Mouse (Mus musculus): ENCODE results near the gene Mrpl53. TPM values are rescaled to one million over a fixed set of nuclear protein-coding genes. Genes with fewer than 3 reads are reported as not detected.

Mrpl53 gene
- 71.3 and 82.0 TPM in 2 replicates for polyA plus RNA-seq (2012; rRNA removed)

- Histone ChIP-seq H3K27ac (ENCODE audit: control insufficient read depth, insufficient read depth, low read depth, low read length) (peak within 1 kb of the TSS; percentile 89), H3K4me3 (ENCODE audit: control insufficient read depth, low read depth, low read length) (peak within 1 kb of the TSS; percentile 97), H3K36me3 (ENCODE audit: control insufficient read depth, insufficient read depth, low read length) (no peaks in the 10 kb centered on the region), H3K4me1 (ENCODE audit: control insufficient read depth, insufficient read depth, low read length) (peaks cover 9% of the 10 kb centered on the region), H3K27me3 (ENCODE audit: control insufficient read depth, insufficient read depth, low read length) (no peaks in the 10 kb centered on the region)
- TF ChIP-seq CTCF (IDR thresholded peaks at IDR 0.05; ENCODE audit: control insufficient read depth, insufficient read depth, insufficient replicate concordance, low read depth, low read length) (peak; percentile 7; the same call in 1 of the 2 replicates), POLR2A (IDR thresholded peaks at IDR 0.05; ENCODE audit: control insufficient read depth, low read depth, low read length) (peak; percentile 45)
Observed at GRCm38 (mm10) chr6:83108762-83109668, at the start of gene Mrpl53. TSS of gene Mrpl53 (plus strand) at chr6:83109040.

GRCm38 (mm10) chr6:83065995-83066394 is 42.8 kb upstream of the Mrpl53 start:
- Histone ChIP-seq H3K4me1 (ENCODE audit: control insufficient read depth, insufficient read depth, low read length) (peaks cover 9% of the 10 kb centered on the region), H3K4me3 (ENCODE audit: control insufficient read depth, low read depth, low read length) (no peak overlapping the region), H3K36me3 (ENCODE audit: control insufficient read depth, insufficient read depth, low read length) (no peaks in the 10 kb centered on the region), H3K27me3 (ENCODE audit: control insufficient read depth, insufficient read depth, low read length) (peaks cover 2% of the 10 kb centered on the region; the same call in 1 of the 2 replicates), H3K27ac (ENCODE audit: control insufficient read depth, insufficient read depth, low read depth, low read length) (no peak overlapping the region)
- TF ChIP-seq POLR2A (IDR thresholded peaks at IDR 0.05; ENCODE audit: control insufficient read depth, low read depth, low read length) (no peak), CTCF (IDR thresholded peaks at IDR 0.05; ENCODE audit: control insufficient read depth, insufficient read depth, insufficient replicate concordance, low read depth, low read length) (no peak)

GRCm38 (mm10) chr6:83066441-83066840 is 42.4 kb upstream of the Mrpl53 start:
- TF ChIP-seq POLR2A (IDR thresholded peaks at IDR 0.05; ENCODE audit: control insufficient read depth, low read depth, low read length) (no peak), CTCF (IDR thresholded peaks at IDR 0.05; ENCODE audit: control insufficient read depth, insufficient read depth, insufficient replicate concordance, low read depth, low read length) (no peak)
- peaks cover 11% of the 10 kb centered on the region for H3K4me1 ChIP-seq (ENCODE audit: control insufficient read depth, insufficient read depth, low read length)
- H3K27me3 ChIP-seq (ENCODE audit: control insufficient read depth, insufficient read depth, low read length): peaks cover 3% of the 10 kb centered on the region; the same call in 1 of the 2 replicates

GRCm38 (mm10) chr6:83068221-83068620 is 40.6 kb upstream of the Mrpl53 start:
- peaks cover 3% of the 10 kb centered on the region; the same call in 1 of the 2 replicates for H3K27me3 ChIP-seq (ENCODE audit: control insufficient read depth, insufficient read depth, low read length)
- H3K27ac ChIP-seq (ENCODE audit: control insufficient read depth, insufficient read depth, low read depth, low read length): no peak overlapping the region
- TF ChIP-seq CTCF (IDR thresholded peaks at IDR 0.05; ENCODE audit: control insufficient read depth, insufficient read depth, insufficient replicate concordance, low read depth, low read length): no peak
- TF ChIP-seq POLR2A (IDR thresholded peaks at IDR 0.05; ENCODE audit: control insufficient read depth, low read depth, low read length): no peak
- H3K4me1 ChIP-seq (ENCODE audit: control insufficient read depth, insufficient read depth, low read length): peaks cover 12% of the 10 kb centered on the region
- no peak overlapping the region for H3K4me3 ChIP-seq (ENCODE audit: control insufficient read depth, low read depth, low read length)
- no peaks in the 10 kb centered on the region for H3K36me3 ChIP-seq (ENCODE audit: control insufficient read depth, insufficient read depth, low read length)

More at GRCm38 (mm10) chr6:83066441-83066840, 42.4 kb upstream of the Mrpl53 start:
- Histone ChIP-seq H3K27ac (ENCODE audit: control insufficient read depth, insufficient read depth, low read depth, low read length) (no peak overlapping the region), H3K36me3 (ENCODE audit: control insufficient read depth, insufficient read depth, low read length) (no peaks in the 10 kb centered on the region), H3K4me3 (ENCODE audit: control insufficient read depth, low read depth, low read length) (no peak overlapping the region)

GRCm38 (mm10) chr6:83068706-83069487 is 39.9 kb upstream of the Mrpl53 start:
- TF ChIP-seq POLR2A (IDR thresholded peaks at IDR 0.05; ENCODE audit: control insufficient read depth, low read depth, low read length) (no peak), CTCF (IDR thresholded peaks at IDR 0.05; ENCODE audit: control insufficient read depth, insufficient read depth, insufficient replicate concordance, low read depth, low read length) (no peak)
- Histone ChIP-seq H3K27me3 (ENCODE audit: control insufficient read depth, insufficient read depth, low read length) (peaks cover 3% of the 10 kb centered on the region; the same call in 1 of the 2 replicates), H3K4me1 (ENCODE audit: control insufficient read depth, insufficient read depth, low read length) (peaks cover 12% of the 10 kb centered on the region), H3K36me3 (ENCODE audit: control insufficient read depth, insufficient read depth, low read length) (no peaks in the 10 kb centered on the region), H3K4me3 (ENCODE audit: control insufficient read depth, low read depth, low read length) (no peak overlapping the region; the same call in 1 of the 2 replicates), H3K27ac (ENCODE audit: control insufficient read depth, insufficient read depth, low read depth, low read length) (no peak overlapping the region)

GRCm38 (mm10) chr6:83069488-83070246 is 39.2 kb upstream of the Mrpl53 start:
- Histone ChIP-seq H3K27ac (ENCODE audit: control insufficient read depth, insufficient read depth, low read depth, low read length) (no peak overlapping the region), H3K27me3 (ENCODE audit: control insufficient read depth, insufficient read depth, low read length) (peaks cover 3% of the 10 kb centered on the region; the same call in 1 of the 2 replicates), H3K4me1 (ENCODE audit: control insufficient read depth, insufficient read depth, low read length) (peaks cover 12% of the 10 kb centered on the region)

More at GRCm38 (mm10) chr6:83069488-83070246, 39.2 kb upstream of the Mrpl53 start:
- H3K36me3 ChIP-seq (ENCODE audit: control insufficient read depth, insufficient read depth, low read length): no peaks in the 10 kb centered on the region
- peak overlapping the region; percentile 6; the same call in 1 of the 2 replicates for H3K4me3 ChIP-seq (ENCODE audit: control insufficient read depth, low read depth, low read length)
- TF ChIP-seq POLR2A (IDR thresholded peaks at IDR 0.05; ENCODE audit: control insufficient read depth, low read depth, low read length) (no peak), CTCF (IDR thresholded peaks at IDR 0.05; ENCODE audit: control insufficient read depth, insufficient read depth, insufficient replicate concordance, low read depth, low read length) (no peak)
